Mouse (Mus musculus): ENCODE results near the gene Bmpr1b.

GRCm38 (mm10) chr3:142077723-142078302, 91.4 kb downstream of the Bmpr1b start:
- no peak for TF ChIP-seq CTCF (IDR thresholded peaks at IDR 0.05; ENCODE audit: low read depth)
- no peak for TF ChIP-seq EP300 (optimal IDR thresholded peaks at IDR 0.05)

Data from stomach, postnatal 0 days (tissue).